Mouse (Mus musculus): Measurements from ENCODE around the gene Sfn.
"Not testable (repeated sequence)": the region's sequence is repeated elsewhere in the genome, so short reads cannot be mapped to it uniquely, and the experiment has no call there.

The Sfn gene

DNA sequence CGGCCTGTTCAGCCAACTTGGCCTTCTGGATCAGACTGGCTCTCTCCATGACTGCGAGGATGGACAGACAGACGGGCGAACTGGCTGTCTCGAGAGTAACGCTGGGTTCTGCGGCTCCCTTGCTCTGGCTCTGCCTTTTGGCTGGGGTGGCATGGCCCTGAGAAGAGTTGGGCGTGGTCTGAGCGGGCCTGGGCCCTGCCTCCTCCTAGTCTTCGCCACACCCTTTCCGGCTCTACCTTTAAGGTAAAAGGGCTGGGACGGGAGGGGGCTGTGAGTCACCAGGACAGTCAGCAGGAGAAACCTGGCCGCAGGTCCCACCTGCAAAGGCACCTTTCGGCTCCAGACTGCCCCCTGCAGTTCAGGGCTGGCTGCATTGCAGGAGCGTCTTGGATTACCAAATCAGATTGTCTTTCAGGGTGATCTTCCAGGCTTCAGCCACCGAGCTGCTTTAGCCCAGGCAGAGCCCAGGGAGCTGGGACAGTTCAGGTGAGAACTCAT is at the start of gene Sfn:
Gene Sfn, minus strand, starts transcription at position 448 of the 498 bp plus-strand sequence.
- peak; percentile 66 to 74 for DNase-seq

DNA sequence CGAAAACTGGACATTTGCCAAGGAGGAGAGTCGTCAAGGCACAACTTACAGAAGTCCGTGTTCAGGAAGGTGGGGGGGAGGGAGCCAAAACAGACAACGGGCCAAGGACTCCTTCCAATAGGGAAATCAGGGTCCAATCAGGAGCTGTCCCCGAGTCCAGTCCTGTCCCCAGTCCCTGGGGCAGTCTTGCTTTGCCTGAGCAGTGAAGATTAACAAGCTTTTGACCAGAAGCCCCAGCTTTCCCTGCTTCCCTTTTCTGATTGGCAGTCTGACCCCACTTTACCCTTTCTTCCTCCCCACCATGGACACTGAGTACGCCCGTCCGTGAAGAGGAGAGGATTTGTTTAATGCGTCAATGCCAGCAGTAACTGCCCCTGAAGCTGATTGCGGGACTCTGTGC is 49.5 kb upstream of the Sfn start:
- no peak for DNase-seq

DNA sequence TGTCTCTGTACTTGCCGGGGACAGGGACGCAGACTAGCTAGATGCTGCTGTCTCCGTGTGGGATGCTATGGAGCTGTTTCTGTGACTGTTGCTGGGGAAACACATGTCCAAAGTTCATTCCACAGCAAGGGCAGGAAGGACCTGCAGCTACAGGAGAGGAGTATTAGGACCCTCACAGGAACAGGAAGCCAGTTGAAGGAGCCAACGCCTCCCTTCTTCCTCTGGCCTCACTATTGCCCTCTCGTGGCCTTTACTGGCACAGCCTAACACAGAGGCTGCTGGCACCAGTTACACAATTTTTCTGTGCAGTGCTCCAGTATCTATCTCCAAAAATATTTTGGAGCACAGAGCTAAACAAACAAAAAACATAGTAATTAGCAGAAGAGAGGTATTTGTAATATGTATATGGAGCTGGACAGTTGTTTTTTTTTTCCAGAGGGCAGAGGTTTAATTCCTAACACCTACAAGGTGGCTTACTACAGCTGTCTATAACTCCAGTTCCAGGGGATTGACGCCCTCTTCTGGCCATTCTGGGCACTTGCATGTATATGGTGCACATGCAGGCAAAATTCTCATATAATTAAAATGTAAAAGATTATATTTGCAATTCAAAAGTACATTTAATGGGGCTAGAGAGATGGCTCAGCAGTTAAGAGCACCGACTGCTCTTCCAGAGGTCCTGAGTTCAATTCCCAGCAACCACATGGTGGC is 48.2 kb upstream of the Sfn start, which contains the start of gene Zdhhc18:
Gene Zdhhc18, minus strand, starts transcription at position 166 of the 711 bp plus-strand sequence.
- DNase-seq = peak; percentile 84 to 88

DNA sequence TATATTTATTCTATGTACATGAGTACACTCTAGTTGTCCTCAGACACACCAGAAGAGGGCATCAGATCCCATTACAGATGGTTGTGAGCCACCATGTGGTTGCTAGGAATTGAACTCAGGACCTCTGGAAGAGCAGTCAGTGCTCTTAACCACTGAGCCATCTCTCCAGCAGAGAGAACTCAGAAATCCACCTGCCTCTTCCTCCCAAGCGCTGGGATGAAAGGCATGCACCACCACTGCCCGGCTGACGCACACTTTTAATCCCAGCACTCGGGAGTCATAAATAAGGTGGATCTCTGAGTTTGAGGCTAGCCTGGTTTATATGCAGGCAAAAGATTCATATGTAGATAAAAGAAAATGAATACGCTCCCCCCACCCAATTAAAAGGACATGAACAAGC is 47.5 kb upstream of the Sfn start:
- DNase-seq = not testable (repeated sequence)

DNA sequence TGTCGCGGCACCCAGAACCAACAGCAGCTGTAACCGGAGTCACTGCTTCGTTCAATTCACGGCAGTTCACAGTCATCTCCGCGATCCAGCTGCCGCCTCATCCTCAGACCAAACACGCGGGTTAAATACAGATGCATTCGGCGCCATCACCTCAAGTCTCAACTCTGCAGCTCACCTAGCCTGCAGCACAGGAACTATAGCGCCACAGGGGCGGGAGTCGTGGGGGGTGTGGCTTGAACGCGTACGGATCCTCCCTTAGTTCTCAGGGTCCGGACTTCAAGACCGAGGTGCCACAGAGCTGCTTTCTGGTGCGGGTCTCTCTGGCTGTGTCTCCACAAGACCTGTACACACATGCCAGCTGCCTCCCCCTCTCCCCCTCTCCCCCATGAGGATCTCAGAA is 43.7 kb upstream of the Sfn start:
- DNase-seq = no peak

DNA sequence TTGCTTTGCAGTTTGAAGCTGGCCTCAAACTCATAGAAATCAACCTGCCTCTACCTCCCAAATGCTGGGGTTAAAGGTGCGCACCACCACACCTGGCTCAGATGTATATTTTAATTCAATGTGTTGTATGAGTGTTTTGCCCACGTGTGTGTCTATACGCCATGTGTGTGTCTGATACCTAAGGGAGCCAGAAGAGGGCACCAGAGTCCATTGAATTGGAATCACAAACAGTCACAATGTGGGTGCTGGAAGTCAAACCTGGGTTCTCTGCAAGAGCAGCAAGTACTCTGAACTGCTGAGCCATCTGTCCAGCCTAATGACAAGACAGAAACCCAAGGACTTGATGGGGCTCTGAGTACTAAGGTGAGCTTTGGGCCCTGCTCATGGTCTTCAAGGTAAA is 43.2 kb upstream of the Sfn start:
- no peak for DNase-seq

DNA sequence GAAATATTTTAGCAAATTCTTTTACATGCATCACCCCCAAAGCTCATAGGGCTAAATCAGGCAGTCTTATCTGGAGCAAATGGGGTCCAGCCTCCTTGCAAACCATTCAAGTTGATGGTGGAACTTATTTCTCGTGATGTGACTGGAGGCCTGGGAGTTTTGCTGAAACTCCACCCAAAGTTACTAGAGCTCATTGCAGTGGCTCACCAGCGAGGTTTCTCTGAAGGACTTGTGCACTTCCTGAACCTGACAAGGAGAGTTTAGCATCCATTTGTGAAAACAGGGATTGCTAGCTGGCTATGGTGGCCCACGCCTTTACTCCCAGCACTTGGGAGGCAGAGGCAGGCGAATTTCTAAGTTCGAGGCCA is 32.1 kb upstream of the Sfn start:
- DNase-seq = no peak

DNA sequence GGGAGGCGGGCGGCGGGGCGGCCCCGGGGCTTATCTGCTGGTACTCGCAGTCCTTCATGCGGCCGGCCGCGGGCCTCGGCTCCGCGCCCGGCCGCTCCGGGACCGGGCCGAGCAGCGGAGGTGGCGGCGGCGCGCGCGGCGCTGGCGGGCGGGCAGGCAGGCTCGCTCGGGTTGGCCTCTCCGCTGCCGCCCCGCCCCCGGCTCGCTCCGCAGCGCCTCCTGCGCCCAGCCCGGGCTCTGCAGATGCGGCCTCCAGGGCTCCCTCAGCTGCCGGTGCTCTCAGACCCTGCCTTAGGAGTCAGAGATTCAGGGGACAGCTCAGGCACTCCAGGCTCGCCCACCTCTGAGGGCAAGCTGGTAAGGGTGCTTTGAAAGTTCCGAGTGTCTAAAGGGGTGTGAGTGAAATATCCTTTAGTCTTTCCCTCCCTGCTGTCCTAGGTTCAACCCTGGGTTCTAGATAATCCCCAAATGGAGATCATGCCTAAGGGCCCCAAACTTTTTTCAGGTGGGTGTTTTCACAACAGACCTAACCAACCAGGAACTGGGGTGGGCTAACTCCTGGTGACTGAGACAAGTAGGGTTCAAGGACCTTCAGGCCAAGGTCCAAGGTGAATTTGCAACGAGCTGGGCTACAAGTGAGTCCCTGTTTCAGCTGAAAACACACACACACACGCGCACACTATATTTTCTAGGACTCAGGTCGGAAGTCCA is 31.5 kb upstream of the Sfn start:
- peak; percentile 85 to 90 for DNase-seq

DNA sequence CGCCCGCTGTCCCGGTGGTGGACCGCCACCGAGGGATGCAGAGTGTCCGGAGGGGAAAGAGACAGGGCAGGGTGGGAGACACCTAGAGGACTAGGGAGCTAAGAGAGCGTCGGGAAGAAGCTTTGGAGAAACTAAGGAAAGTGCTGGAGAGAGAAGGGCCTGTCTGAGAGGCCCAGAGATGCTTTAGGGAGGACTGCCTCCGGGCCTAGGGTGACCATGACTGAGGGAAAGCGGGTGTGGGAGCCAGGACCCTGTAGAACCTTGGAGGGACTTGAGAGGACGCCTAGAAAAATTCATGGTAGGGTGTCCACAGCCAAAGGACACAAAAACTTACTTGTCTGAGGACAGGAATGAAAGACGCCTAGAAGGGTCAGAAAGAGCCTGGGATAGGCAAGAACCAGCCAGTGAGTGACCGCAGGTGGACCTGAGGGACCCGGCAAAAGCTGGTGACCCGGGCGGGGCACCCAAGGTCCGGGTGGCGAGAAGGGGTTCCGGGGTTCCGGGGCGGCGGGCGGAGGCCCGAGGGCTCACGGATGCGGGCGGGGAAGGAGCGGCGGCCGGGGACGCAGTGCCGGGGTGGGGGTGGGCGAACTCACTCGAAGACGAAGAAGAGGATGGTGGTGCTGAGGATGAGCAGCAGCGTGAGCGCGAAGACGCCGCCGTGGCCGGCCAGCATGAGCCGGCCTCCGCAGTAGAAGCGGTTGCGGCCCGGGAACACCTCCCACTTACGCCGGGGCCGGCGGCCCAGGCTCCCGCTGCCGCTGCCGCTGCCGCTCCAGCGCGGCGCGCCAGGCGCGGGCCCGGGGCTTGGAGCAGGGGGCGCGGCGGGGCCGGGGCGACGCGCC is 30.7 kb upstream of the Sfn start:
- DNase-seq = no peak

DNA sequence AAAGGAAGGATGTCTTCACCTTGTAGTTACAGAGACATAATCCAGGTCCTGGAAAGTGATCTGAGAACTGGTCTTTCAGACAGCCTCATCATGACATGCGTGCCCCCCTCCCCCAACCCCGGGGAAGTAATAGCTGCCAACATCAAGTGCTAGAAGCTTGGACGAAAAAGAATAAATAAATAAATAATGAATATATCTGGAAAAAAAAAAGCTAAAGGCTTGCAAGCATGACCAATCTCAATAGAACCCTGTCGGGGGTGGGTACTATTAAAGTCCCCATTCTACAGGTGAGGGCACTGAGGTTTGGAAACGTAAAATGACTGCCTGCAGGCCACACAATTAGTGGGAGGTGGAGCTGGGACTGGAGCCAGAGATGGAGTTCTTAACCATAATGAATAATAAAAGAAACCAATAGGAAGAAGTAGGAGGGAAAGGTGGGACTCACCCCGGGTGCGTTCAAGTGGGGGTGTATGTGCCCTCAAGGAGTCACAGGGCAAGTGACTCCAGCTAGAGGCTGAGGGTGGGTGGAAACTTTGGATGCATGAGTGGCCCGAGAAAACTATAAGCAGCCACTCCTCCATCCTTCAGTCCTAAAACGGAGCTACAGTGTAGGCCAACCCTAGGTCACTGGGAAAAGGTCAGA is 29.9 kb upstream of the Sfn start:
- peak; percentile 36 to 45 for DNase-seq

DNA sequence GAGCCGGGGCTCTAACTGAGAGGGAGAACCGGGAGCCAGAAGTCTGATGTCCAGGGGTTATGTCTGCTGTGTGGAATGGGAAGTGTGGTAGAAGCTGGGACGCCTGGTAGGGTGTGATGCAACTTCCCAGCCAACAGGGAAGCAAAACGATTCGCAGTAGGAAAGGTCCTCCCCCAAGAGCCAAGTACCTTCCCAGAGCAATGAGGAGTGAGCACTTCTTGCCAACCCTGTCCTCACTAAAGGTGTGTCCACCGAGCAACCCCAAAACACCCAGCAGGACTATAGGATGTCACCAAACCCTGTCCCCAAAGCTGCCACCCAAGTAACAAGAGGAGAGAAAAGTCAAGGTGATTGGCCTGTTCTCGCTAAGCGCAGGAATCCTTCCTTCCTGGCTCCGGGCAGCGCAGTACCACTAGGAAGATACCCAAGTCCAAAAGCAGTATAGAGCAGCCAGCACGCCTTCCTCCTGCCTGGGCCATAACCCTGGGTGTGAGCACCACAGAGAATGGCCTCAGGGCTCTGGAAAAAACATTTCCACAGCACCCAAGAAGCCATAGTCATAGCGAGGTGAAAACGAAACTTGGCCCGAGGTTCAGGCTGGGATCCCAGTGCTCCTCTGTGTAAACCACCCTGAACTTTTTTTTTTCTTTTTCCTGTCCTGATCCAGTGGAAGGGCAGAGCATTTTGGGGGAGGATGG is 29.3 kb upstream of the Sfn start:
- peak in 1 of 2 experiments; percentile 32 for DNase-seq

DNA sequence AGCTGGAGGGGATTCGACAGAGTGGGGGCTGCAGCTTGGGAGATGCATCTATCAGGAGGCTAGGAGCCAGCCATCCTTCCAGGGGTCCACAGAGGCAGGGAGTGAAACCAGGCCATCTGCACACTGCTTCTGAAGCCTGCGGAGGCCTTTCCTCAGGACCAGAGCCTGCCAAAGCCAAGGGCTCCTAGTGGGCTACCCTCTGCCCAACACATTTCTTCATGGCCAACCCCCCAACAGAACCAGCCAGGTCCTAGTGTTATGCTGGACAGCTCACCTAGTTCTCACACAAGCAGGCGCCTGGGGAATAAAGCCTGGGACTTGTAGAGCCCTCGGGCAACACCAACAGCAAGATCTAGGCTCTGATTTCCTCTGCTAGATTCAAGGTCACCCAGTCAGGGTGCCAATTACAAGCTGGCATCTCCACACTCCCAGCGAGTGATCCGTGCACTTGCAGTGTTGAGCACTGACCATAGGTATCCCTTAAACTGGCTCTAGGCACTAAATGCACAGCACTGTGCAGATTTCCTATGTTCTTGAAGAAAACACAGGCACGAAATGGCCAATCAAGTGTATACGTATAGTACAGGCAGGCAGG is 28.5 kb upstream of the Sfn start:
- DNase-seq = no peak

DNA sequence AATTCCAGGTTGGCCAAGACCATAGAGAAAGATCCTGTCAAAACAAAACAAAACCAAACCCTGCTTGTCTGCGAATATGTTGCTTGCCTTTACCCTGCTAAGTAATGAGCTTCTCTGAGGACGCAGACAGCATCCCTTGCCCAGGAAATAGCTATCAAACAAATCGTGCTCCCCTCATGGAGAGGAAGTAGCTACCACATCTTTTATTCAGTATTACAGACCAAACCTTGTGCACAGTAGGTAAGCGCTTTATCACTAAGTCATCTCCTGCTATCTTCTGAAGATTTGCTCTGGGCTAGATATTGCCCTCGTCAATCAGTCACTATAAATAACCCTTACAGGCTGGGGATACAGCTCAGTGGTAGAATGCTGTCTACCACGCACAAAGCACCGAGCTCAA is 27.2 kb upstream of the Sfn start:
- no peak for DNase-seq

DNA sequence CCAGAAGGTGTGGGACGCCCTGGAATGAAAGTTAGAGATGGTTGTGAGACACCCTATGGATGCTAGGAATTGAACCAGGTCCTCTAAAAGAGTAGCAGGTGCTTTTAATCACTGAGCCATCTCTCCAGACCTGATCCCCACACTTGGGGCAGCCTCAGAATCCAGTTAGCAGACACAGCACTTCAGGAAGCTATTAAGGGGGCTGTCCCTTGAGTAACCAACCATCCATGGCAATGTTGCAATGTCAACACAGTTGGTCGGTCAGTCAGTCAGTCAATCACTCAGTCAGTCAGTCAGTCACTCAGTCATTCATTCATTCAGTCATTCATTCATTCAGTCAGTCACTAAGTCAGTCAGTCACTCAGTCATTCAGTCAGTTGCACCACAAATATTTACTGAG is 26.5 kb upstream of the Sfn start:
- no peak for DNase-seq

DNA sequence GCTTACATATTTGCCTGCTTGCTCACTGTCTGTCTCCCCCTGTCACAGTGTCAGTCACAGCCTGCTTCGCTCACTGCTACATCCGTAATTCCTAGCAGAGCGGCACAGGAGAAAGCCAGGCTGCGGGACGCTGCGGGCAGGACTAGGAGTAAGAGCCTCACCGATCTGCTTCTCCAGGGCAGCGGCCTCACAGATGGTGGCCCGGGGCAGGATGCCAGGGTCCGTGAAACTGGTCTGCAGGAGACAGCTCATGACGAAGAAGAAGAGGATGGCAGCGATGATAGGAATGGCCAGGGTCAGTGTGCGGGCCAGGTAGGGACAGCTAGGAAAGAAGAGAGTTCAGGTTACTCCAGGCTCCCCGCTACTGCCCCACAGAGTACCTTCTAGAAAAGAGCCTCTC is 25.1 kb upstream of the Sfn start:
- DNase-seq = no peak

DNA sequence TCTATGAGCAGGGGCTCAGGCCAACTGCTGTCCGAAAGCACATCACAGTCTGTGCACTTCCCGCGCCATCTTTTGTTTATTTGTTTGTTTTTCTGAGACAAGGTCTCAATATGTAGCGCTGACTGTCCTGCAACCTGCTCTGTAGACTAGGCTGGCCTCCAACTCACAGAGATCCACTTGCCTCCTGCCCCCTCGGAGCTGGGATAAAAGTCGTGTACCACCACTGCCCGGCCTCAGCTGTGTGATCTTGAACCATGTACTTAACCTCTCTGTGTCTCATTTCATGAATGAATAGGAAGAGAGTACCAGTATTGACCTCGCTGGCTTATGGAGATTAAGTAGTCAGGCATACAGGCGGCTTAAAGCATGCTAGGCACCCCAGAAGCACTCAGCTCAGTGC is 24.7 kb upstream of the Sfn start:
- no peak for DNase-seq

DNA sequence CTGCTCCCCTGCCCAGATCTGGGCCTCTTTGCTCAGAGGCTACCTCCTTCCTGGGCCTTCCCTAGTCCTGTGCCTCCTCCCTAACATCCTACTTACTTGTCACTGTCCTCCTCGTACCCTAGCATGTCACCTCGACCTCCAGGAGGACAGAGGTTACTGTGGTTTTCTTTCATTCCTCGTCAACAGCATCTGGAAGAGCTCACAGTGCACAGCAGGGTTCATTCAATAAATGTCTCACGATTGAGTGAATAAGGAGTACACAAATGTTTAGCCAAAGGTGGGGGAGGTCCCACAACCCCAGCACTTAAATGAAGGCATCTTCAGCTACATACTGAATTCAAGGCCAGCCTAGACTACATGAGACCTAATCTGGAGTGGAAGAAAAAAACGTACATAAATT is 24.3 kb upstream of the Sfn start:
- DNase-seq = no peak

DNA sequence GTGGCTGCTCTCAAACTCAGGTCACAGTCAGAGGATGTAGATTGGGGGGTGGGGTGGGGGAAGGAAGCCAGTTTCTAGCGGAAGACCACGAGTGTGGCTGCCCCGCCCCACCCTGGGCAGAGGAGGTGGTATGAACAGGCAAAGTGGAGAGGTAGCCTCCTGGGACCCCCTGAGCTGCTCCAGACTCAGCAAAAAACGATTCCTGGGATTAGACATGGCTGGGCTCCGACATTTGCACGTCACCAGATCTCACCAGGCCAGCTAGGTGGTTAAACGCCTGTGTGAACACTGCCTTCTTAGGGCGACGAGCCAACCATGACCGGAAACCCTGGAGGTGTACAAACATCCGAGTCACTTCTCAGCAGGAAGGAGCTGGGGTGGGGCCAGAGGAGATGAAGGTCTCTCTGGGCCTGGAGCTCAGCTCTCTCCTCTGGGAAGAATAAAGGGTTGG is 23.7 kb upstream of the Sfn start:
- DNase-seq = peak; percentile 72

DNA sequence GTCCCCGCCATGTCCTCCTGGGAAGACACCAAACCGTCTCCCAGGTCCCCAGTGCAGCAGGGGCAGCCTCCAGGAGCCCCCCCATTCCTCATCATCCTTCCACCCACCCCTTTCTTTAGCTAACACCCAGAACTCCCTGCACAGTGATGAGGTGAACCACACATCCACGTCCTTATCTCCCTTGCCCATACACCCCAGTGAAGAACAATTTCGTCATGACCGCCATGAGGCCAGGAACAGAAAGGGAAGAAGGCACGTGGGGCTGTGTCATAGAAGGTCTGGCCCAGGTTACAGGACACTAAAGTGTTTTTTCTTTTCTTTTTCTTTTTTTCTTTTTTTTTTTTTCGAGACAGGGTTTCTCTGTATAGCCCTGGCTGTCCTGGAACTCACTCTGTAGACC is 22.9 kb upstream of the Sfn start:
- no peak for DNase-seq

DNA sequence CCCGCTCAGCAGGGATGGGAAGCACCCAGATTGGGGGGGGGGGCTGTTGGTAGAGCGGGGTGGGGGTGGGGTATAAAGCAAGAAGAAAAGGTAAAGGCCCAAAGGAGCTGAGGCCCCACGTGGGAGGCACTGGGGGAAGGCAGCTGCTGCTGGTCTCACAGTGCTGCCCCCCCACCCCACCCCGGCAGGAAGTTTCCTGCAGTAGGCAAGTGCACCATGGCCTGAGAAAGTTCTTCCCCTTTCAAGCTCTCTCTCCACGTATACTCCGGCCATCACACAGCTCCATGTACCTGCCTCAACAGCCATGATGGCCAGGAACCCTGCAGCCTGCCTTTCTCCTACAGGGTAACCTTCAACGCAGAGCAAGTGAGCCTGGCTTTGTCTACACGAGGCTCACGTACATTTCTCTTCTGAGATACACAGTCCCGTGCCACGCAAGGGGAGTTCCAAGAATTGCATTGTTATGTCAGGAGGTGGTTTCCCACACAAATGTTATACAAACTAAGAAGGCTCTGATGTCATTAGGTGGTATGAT is 20.3 kb upstream of the Sfn start:
- no peak for DNase-seq

DNA sequence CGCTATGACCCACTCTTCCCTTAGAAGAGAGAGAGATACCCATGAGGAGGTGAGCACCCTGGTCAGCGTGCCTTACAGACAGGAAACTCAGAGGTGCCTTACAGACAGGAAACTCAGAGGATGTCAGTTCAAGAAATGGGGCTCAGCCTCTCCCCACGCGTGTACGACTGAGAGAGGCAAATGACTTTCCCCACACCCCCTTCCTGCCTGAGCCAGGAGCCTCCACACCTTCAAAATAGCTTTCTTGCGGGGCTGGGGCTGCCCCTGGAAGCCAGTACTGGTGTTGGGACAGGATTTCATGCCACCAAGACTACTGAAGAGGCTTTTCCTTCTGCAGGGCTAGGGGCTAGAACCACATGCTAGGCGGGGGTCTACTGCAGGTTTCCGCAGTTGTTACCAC is 18.7 kb upstream of the Sfn start:
- no peak for DNase-seq
